Mouse (Mus musculus) c-Kit-positive CD71-positive TER-119-negative erythroid progenitor cells, embryonic 14.5 days (primary cell): ENCODE measurements around the gene Atf4.

Source experiments
- DNase-seq: peaks from one replicate; pipeline ENCODE4 v3.0.0-alpha.2; 2013; ENCODE audit warnings: low read depth

Atf4 gene

GRCm38 (mm10) chr15:80254847-80255645 lies at the start of gene Atf4:
Gene Atf4, plus strand, starts transcription at chr15:80255184.
- peak; percentile 96 for DNase-seq

GRCm38 (mm10) chr15:80206057-80206565 lies 48.9 kb upstream of the Atf4 start:
- DNase-seq: no peak

DNA sequence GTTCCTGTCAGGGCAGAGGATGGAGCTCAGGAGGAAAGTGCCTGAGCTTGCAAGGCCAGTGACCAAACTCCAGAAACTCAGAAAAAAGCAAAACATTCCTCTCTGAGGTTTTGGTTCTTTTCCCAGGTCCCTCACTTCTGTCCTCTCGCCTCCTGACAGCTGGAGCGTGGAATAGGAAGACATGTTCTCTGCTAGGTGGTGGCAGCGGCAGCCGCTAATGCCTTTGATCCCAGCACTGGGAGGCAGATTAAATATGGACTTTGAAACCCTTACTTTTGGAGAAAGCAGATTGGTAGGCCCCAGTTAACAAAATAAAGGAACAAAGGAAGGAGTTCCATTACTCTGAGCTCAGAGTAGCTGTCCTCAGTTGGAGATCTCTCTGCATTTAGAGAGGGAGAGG lies 46.5 kb upstream of the Atf4 start:
- DNase-seq: no peak

- DNase-seq: no peak
Observed at GRCm38 (mm10) chr15:80213688-80214087, 41.3 kb upstream of the Atf4 start.

DNA sequence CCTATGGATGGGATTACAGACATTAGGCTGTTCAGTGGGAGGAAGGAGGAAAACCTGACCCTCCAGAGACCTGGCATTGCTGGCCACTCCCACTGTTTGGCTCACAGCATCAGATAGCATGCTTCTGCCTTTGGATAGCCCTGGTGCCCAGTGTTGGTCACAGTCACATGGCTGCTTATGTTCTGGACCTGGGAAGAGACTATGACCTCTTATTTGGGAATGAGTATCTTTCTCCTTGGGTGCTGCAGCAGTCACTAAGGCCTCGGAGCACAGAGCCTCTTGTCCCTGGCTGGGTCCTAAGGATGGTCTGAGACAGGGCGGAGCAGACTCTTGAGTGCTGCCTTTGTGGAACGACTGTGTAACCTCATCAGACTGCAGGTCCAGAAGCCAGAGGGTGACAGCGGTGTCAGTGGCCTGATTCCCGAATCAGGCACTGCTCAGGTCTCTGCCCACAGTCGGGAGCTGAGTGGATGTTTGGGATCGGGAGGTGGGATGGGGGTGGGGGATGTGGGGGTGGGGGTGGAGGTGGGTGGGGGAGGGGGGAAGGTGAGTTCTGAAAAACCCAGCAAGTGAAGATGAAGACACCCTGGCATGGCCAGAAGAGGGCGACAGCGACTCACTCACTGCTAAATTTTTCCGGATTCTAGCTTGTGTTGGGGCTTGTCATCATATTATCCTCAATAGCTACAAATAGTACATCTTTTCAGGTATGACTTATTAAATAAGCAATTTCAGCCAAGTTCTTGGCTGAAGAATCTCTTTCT lies 39.1 kb upstream of the Atf4 start:
- no peak for DNase-seq

- DNase-seq: no peak
Observed at GRCm38 (mm10) chr15:80216480-80216820, 38.5 kb upstream of the Atf4 start.

GRCm38 (mm10) chr15:80217476-80217875 lies 37.5 kb upstream of the Atf4 start:
- no peak for DNase-seq

DNA sequence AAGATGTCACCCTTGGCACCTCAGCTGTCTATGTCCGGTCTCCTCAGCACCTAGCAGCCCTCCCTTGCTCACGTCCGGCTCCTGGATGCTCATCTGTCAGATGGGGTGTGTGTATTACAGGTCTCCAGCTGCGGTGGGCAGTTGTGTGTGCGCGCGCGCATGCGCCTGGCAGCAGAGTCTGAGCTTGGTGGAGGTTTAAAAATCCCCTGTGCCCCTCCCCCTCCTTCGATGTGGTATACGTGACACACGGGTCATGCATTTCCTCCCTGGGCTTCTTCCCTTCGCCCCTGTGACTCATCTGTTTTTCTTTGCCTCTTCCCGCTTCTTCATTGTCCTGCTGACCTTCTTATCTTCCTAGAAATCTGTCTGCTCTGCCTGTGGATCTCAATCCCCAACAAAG lies 35.8 kb upstream of the Atf4 start:
- no peak for DNase-seq

DNA sequence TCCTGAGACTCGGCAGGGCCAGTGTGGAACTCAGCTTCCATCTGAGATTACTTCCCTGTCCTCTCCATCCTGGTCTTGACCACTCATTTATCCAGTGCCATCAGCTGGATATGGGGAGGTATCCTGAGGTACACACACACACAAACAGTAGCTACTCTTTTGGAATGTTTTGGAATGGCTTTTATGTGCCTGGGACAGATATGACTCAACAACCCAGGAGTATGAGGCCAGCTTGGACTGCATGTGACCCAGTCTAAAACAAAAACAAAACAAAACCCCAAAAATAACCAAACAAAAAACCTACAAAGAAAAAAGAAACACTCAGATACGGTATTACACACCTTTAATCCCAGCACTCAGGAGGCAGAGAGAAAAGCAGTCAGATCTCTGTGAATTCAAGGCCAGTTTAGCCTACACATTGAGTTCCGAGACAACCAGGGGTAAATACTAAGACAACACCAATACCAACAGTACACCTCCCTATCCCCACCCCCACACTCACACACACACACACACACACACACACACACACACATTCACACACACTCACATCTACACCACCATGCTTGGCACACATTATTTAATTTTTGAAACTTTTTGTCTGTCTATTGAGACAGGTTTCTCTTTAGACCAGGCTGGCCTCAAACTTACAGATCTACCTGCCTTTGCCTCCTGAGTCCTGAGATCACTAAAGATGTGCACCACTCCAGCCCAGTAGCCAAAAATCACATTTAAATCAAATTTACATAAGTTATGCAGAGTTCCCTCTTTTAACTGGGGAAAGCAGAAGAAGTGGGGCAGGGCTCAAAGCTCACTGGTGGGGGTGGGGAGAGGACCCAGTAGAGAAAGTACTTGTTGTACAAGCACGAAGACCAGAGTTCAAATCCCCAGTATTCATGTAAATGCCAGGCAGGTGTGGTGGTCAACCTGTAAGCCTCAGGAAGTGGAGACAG lies 35.0 kb upstream of the Atf4 start:
- DNase-seq: no peak

- no peak for DNase-seq
Observed at GRCm38 (mm10) chr15:80221031-80221430, 34.0 kb upstream of the Atf4 start.

DNA sequence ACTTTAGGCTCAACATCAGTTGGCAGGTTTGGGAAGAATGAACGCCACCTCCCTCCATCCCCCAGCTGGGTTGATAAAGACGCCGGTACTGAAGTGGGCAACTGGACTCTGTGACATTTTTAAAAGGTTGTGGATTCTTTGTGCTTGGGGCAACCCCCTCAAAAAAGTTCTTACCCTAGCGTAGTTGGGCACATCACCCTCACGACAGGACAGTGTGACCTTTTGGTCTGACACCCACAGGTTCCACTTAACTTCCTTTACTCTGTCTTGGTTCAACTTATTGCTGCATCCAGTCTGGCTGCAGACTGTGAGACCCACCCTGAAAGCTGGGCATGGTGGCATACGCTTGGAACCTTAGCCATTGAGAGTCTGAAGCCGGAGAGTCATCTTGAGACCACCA lies 31.2 kb upstream of the Atf4 start:
- no peak for DNase-seq

GRCm38 (mm10) chr15:80225208-80225607 lies 29.8 kb upstream of the Atf4 start:
- peak; percentile 80 for DNase-seq

GRCm38 (mm10) chr15:80225796-80226195 lies 29.2 kb upstream of the Atf4 start:
- peak; percentile 70 for DNase-seq

- DNase-seq: no peak
Observed at GRCm38 (mm10) chr15:80228071-80228800, 26.7 kb upstream of the Atf4 start.

GRCm38 (mm10) chr15:80232331-80232730 lies 22.7 kb upstream of the Atf4 start:
- no peak for DNase-seq

- no peak for DNase-seq
Observed at GRCm38 (mm10) chr15:80233053-80233452, 21.9 kb upstream of the Atf4 start.

DNA sequence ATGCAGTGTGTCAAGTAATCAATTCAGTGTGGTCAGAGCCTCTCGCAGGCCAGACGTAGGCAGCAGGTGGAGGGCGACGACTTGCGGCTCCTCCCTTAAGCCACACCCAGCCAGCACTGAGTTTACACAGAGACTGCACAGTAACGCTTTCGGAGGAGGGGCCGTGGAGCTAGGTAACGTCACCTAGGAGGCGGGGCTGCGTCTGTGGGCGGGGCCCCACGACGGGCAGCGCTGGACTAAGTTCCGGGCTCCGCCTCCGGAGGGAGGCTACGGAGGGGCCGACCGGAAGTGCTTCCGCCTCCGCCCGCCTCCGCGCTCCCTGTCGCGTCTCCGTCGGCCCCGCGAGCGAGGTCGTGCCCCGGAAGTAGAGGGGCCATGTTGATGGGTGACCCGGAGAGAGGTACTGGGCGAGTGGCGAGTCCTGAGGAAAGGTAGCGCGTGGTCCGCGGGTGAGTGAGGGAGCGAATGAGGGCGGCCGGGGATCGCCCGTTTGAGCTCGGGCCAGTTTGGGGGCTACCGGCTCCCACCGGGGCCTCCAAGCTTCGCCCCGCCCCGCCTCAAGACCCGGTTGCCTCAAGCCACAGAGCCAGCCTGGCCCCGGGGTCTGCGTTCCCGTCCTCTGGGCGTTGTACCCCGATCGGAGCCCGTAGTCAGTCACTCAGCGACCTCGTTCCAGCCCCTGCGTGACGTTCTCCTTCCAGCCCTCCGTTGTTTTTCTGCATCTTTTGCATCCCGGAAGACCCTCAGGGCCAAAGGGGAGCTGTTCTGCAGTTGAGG lies 21.1 kb upstream of the Atf4 start, which contains the start of gene Mief1:
Mief1 (plus strand) TSS at position 286 of the 777 bp plus-strand sequence.
- peak; percentile 97 for DNase-seq

DNA sequence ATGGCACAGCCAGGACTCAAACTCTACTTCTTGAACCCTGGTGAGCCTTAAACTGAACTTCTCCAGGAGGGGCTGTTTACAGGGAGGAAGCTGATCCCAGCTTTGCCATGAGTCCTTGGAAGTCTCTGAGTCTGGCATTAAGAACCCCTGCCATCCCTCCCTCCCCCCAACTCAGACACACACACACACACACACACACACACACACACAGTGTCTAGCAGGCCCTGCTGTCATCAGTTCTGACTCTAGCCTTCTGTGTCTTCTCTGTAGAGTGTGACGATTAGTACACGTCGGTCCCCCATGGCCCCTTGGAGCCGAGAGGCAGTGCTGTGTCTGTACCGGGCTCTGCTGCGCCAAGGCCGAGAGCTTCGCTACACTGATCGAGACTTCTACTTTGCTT lies 19.4 kb upstream of the Atf4 start, which contains the start of gene AC140267.1:
AC140267.1 (plus strand) TSS at position 301 of the 400 bp plus-strand sequence.
- DNase-seq: no peak

GRCm38 (mm10) chr15:80248135-80248534 lies 6.8 kb upstream of the Atf4 start:
- no peak for DNase-seq

GRCm38 (mm10) chr15:80248596-80248995 lies 6.4 kb upstream of the Atf4 start:
- no peak for DNase-seq
